Comparison of ENCODE assay signal across 8 mouse cellular contexts in genomic region chr3:95159511-95159986, GRCm38 (mm10). TPM values are rescaled to one million over a fixed set of nuclear protein-coding genes. Genes with fewer than 3 reads are reported as not detected.
DNase-seq lines count a peak whose midpoint lies in the region; ATAC-seq and TF ChIP-seq lines count a peak whose summit lies in the region.

No protein-coding gene starts in this region.

- H3ac ChIP-seq in myocyte (ENCODE audit: control insufficient read depth, insufficient read length): peak overlapping the region; percentile 13

- no peak for TF ChIP-seq POLR2A in cortical plate, adult 2 months (IDR thresholded peaks at IDR 0.05; ENCODE audit: extremely low read depth, insufficient read depth, low read length)
- TF ChIP-seq POLR2A in myocyte (IDR thresholded peaks at IDR 0.05; ENCODE audit: insufficient read length, low read depth): no peak

- H3K9me3 ChIP-seq in kidney, embryonic 16.5 days (ENCODE audit: low read length): no peaks in the 10 kb centered on the region
- H3K9me3 ChIP-seq in hindbrain, embryonic 16.5 days (ENCODE audit: control insufficient read depth, low read length): no peaks in the 10 kb centered on the region

- H3K4me2 ChIP-seq in kidney, embryonic 16.5 days (replicated peaks; ENCODE audit: low read depth, low read length): peak overlapping the region; percentile 84
- H3K4me2 ChIP-seq in hindbrain, embryonic 16.5 days (ENCODE audit: low read length): peak overlapping the region; percentile 77
- H3K4me2 ChIP-seq in myocyte (ENCODE audit: low read depth): peak overlapping the region; percentile 83

- H3K4me3 ChIP-seq in kidney, embryonic 16.5 days (ENCODE audit: low read length): peak overlapping the region; percentile 68
- peak overlapping the region; percentile 99 for H3K4me3 ChIP-seq in cortical plate, adult 2 months (ENCODE audit: insufficient read depth, low read length)
- H3K4me3 ChIP-seq in hindbrain, embryonic 16.5 days (ENCODE audit: low read length): peak overlapping the region; percentile 82
- peak overlapping the region; percentile 83 for H3K4me3 ChIP-seq in myocyte

- no peaks in the 10 kb centered on the region for H3K79me2 ChIP-seq in myocyte (ENCODE audit: control insufficient read depth, insufficient read depth)

- intact Hi-C loops in left cerebral cortex, postnatal 4 days (cut with DNase I): no loop called here

- no peaks in the 10 kb centered on the region for H3K27me3 ChIP-seq in kidney, embryonic 16.5 days (ENCODE audit: insufficient read depth, low read length)
- H3K27me3 ChIP-seq in hindbrain, embryonic 16.5 days (replicated peaks; ENCODE audit: control insufficient read depth, insufficient read depth, low read length): no peaks in the 10 kb centered on the region
- H3K27me3 ChIP-seq in myocyte (ENCODE audit: control insufficient read depth, insufficient read depth, insufficient read length): no peaks in the 10 kb centered on the region

- H3K36me3 ChIP-seq in kidney, embryonic 16.5 days (ENCODE audit: insufficient read depth, low read length): no peaks in the 10 kb centered on the region
- peaks cover 3% of the 10 kb centered on the region for H3K36me3 ChIP-seq in hindbrain, embryonic 16.5 days (ENCODE audit: control insufficient read depth, insufficient read depth, low read length)
- no peaks in the 10 kb centered on the region for H3K36me3 ChIP-seq in myocyte (ENCODE audit: control insufficient read depth, insufficient read depth)

- H3K27ac ChIP-seq in kidney, embryonic 16.5 days (ENCODE audit: low read length): no peak overlapping the region
- no peak overlapping the region for H3K27ac ChIP-seq in cortical plate, adult 2 months (ENCODE audit: insufficient read depth, low read length)
- H3K27ac ChIP-seq in hindbrain, embryonic 16.5 days (ENCODE audit: low read depth, low read length): peak overlapping the region; percentile 74

- peaks cover 23% of the 10 kb centered on the region for H3K4me1 ChIP-seq in kidney, embryonic 16.5 days (ENCODE audit: insufficient read depth, low read length)
- H3K4me1 ChIP-seq in cortical plate, adult 2 months (ENCODE audit: control insufficient read depth, insufficient read depth, low read length): peaks cover 3% of the 10 kb centered on the region; the same call in 1 of the 2 replicates
- H3K4me1 ChIP-seq in hindbrain, embryonic 16.5 days (ENCODE audit: control insufficient read depth, insufficient read depth, low read depth, low read length): peaks cover 33% of the 10 kb centered on the region

- peak overlapping the region; percentile 58 for H3K9ac ChIP-seq in kidney, embryonic 16.5 days (replicated peaks; ENCODE audit: low read length)
- peak overlapping the region; percentile 67 for H3K9ac ChIP-seq in hindbrain, embryonic 16.5 days (ENCODE audit: low read depth, low read length)

- WGBS in kidney, embryonic 16.5 days: 17% methylated on average over 8 of the region's 8 CpGs
- WGBS in hindbrain, embryonic 16.5 days: 15% methylated on average over 8 of the region's 8 CpGs

- no peak for ATAC-seq in kidney, embryonic 16.5 days (ENCODE audit: low FRiP score, low TSS enrichment)
- ATAC-seq in hindbrain, embryonic 16.5 days: no peak

- no peak for TF ChIP-seq CTCF in cortical plate, adult 2 months (IDR thresholded peaks at IDR 0.05; ENCODE audit: extremely low read depth, insufficient read depth, low read length)

- DNase-seq in kidney, postnatal 10 days: no peak
- DNase-seq in urinary bladder, postnatal 10 days (ENCODE audit: low spot score): no peak
- no peak for DNase-seq in left cerebral cortex, postnatal 4 days
- DNase-seq in kidney, postnatal 14 days: no peak

TF ChIP-seq in myocyte, 11 proteins besides CTCF, POLR2A, EP300 and RAD21:
- TF ChIP-seq TCF3 (IDR thresholded peaks at IDR 0.05; ENCODE audit: insufficient read length, low read depth) (no peak), MYOG (IDR thresholded peaks at IDR 0.05; ENCODE audit: control insufficient read depth in 1 of 3, insufficient read depth in 1 of 3, insufficient read length in 2 of 3, low read depth in 2 of 3) (no peak), MAX (IDR thresholded peaks at IDR 0.05; ENCODE audit: low read depth) (no peak), MYOD1 (IDR thresholded peaks at IDR 0.05; ENCODE audit: control insufficient read depth in 1 of 3, insufficient read length in 2 of 3, low read depth in 2 of 3) (no peak), TCF12 (IDR thresholded peaks at IDR 0.05; ENCODE audit: insufficient read depth, poor library complexity, severe bottlenecking) (no peak), POLR2AphosphoS2 (IDR thresholded peaks at IDR 0.05; ENCODE audit: insufficient read length, low read depth) (no peak), USF1 (IDR thresholded peaks at IDR 0.05; ENCODE audit: low read depth) (no peak), CEBPB (IDR thresholded peaks at IDR 0.05; ENCODE audit: insufficient read depth, poor library complexity, severe bottlenecking) (no peak), SRF (IDR thresholded peaks at IDR 0.05; ENCODE audit: control insufficient read depth, insufficient read length, low read depth) (no peak), REST (IDR thresholded peaks at IDR 0.05; ENCODE audit: insufficient read depth, insufficient read length) (no peak), E2F4 (IDR thresholded peaks at IDR 0.05; ENCODE audit: insufficient read depth) (no peak)
TF ChIP-seq in myocyte: peak in this region for 0.

RNA-seq across cellular contexts. Expression of gene Sema6c, which starts 0.7 kb away (rescaled TPM):
- 3.0 and 3.1 TPM in 2 replicates for polyA plus RNA-seq in kidney, embryonic 16.5 days (2015; fragmentation: Nextera tagmentation; extraction: Ambion mirVana)
- 26.1 and 29.0 TPM in 2 replicates for polyA plus RNA-seq in cortical plate, adult 2 months (2012; rRNA removed)
- 15.2 and 21.8 TPM in 2 replicates for polyA plus RNA-seq in hindbrain, embryonic 16.5 days (2015; fragmentation: Nextera tagmentation; extraction: Ambion mirVana)
- polyA plus RNA-seq in myocyte (2012; fragmentation: generic; extraction: Trizol): 29.0 TPM
- 100 to 1,000 TPM; 141 to 155 TPM for total RNA-seq in left cerebral cortex, postnatal 4 days (2021)

RNA-seq across cellular contexts. Expression of gene Tnfaip8l2, which starts 17.4 kb away (rescaled TPM):
- polyA plus RNA-seq in kidney, embryonic 16.5 days (2015; fragmentation: Nextera tagmentation; extraction: Ambion mirVana): 2.9 and 4.2 TPM in 2 replicates
- polyA plus RNA-seq in cortical plate, adult 2 months (2012; rRNA removed): 5.1 and 5.2 TPM in 2 replicates
- polyA plus RNA-seq in hindbrain, embryonic 16.5 days (2015; fragmentation: Nextera tagmentation; extraction: Ambion mirVana): 3.0 and 3.3 TPM in 2 replicates
- polyA plus RNA-seq in myocyte (2012; fragmentation: generic; extraction: Trizol): 0.22 TPM
- total RNA-seq in left cerebral cortex, postnatal 4 days (2021): under 1 TPM; 0.74 to 0.92 TPM

RNA-seq across cellular contexts. Expression of gene Lysmd1, which starts 25.7 kb away (rescaled TPM):
- polyA plus RNA-seq in kidney, embryonic 16.5 days (2015; fragmentation: Nextera tagmentation; extraction: Ambion mirVana): 15.3 and 17.3 TPM in 2 replicates
- 21.4 and 21.6 TPM in 2 replicates for polyA plus RNA-seq in cortical plate, adult 2 months (2012; rRNA removed)
- polyA plus RNA-seq in hindbrain, embryonic 16.5 days (2015; fragmentation: Nextera tagmentation; extraction: Ambion mirVana): 51.9 and 52.3 TPM in 2 replicates
- 7.0 TPM for polyA plus RNA-seq in myocyte (2012; fragmentation: generic; extraction: Trizol)
- total RNA-seq in left cerebral cortex, postnatal 4 days (2021): 10 to 100 TPM; 19.8 to 23.0 TPM

RNA-seq across cellular contexts. Expression of gene Scnm1, which starts 25.7 kb away (rescaled TPM):
- 71.6 and 79.0 TPM in 2 replicates for polyA plus RNA-seq in kidney, embryonic 16.5 days (2015; fragmentation: Nextera tagmentation; extraction: Ambion mirVana)
- polyA plus RNA-seq in cortical plate, adult 2 months (2012; rRNA removed): 114 and 124 TPM in 2 replicates
- polyA plus RNA-seq in hindbrain, embryonic 16.5 days (2015; fragmentation: Nextera tagmentation; extraction: Ambion mirVana): 83.2 and 83.6 TPM in 2 replicates
- 30.6 TPM for polyA plus RNA-seq in myocyte (2012; fragmentation: generic; extraction: Trizol)
- 10 to 100 TPM; 39.9 to 43.2 TPM for total RNA-seq in left cerebral cortex, postnatal 4 days (2021)

RNA-seq across cellular contexts. Expression of gene Tmod4, which starts 35.3 kb away (rescaled TPM):
- polyA plus RNA-seq in kidney, embryonic 16.5 days (2015; fragmentation: Nextera tagmentation; extraction: Ambion mirVana): 0.84 and 1.6 TPM in 2 replicates
- polyA plus RNA-seq in cortical plate, adult 2 months (2012; rRNA removed): 0.72 and 0.77 TPM in 2 replicates
- polyA plus RNA-seq in hindbrain, embryonic 16.5 days (2015; fragmentation: Nextera tagmentation; extraction: Ambion mirVana): 0.98 and 1.7 TPM in 2 replicates
- polyA plus RNA-seq in myocyte (2012; fragmentation: generic; extraction: Trizol): 2.5 TPM
- total RNA-seq in left cerebral cortex, postnatal 4 days (2021): 1 to 10 TPM in 1 of 2 experiments, under 1 TPM in 1; 0.87 to 1.0 TPM
